Mouse (Mus musculus) heart, postnatal 0 days (tissue): ENCODE data around the gene Slc23a2.

Experiments used
- CTCF ChIP-seq: IDR thresholded peaks from 2 replicates; pipeline ENCODE4 v1.5.1; 2016; ENCODE audit warnings: antibody characterized with exemption, control low read depth, low read depth
- EP300 ChIP-seq: IDR thresholded peaks from 2 replicates; pipeline ENCODE4 v1.6.1; 2016; ENCODE audit warnings: antibody characterized with exemption, low read depth

DNA sequence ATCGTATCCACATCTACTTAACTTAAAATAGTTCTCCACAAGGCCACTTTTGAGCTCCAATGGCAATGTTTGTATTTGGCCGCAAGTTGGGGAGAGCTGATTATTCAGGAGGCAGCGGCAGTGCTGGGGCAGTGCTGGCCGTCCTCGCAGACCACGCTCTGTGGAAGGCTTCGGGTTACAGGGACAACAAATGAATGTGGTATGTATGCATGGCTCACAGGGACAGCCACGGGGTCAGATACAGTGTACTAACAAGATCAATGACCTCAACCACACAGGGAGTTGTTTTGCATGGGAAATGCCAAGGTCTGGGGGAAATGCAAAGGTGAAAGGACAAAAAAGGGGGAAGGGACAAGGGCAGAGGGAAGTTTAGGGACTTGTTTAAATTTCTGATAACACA lies 41.6 kb downstream of the Slc23a2 start:
- TF ChIP-seq CTCF: no peak
- TF ChIP-seq EP300: no peak
